Mouse (Mus musculus): ENCODE data around the gene Iqsec2. TPM values are rescaled to one million over a fixed set of nuclear protein-coding genes. Genes with fewer than 3 reads are reported as not detected.

Gene Iqsec2
- polyA plus RNA-seq (2017; shearing (Covaris generic)) = not detected

DNA sequence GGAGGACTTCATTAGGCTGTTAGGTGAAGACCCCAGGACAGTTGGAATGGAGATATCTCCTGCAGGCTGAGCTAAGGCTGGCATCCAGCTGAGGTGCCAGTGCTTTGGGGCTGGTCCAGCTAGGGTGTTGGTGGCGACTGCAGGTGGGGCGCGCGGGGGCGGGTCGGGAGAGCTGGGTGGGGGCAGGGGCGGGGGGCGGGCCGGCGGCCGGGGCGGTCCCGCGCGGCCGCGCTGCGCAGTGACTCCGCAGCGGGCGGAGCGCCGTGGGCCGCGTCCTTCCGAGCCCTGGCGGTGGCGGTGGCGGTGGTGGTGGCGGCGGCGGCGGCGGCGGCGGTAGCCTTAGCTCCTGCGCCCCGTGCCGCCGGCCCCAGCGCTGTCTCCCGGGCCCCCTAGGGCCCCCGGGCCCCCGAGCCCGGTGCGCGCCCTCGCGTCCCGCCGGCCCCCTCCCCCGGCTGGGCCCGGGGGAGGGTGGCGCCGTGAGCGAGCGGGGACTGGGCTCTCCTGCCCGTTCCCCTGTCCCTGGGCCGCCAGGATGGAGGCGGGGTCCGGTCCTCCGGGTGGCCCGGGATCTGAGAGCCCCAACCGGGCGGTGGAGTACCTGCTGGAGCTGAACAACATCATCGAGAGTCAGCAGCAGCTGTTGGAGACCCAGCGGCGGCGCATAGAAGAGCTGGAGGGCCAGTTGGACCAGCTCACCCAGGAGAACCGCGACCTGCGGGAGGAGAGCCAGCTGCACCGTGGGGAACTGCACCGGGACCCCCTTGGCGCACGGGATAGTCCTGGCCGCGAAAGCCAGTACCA lies at the start of gene Iqsec2:
Iqsec2 (plus strand) TSS at position 328 of the 801 bp plus-strand sequence.

DNA sequence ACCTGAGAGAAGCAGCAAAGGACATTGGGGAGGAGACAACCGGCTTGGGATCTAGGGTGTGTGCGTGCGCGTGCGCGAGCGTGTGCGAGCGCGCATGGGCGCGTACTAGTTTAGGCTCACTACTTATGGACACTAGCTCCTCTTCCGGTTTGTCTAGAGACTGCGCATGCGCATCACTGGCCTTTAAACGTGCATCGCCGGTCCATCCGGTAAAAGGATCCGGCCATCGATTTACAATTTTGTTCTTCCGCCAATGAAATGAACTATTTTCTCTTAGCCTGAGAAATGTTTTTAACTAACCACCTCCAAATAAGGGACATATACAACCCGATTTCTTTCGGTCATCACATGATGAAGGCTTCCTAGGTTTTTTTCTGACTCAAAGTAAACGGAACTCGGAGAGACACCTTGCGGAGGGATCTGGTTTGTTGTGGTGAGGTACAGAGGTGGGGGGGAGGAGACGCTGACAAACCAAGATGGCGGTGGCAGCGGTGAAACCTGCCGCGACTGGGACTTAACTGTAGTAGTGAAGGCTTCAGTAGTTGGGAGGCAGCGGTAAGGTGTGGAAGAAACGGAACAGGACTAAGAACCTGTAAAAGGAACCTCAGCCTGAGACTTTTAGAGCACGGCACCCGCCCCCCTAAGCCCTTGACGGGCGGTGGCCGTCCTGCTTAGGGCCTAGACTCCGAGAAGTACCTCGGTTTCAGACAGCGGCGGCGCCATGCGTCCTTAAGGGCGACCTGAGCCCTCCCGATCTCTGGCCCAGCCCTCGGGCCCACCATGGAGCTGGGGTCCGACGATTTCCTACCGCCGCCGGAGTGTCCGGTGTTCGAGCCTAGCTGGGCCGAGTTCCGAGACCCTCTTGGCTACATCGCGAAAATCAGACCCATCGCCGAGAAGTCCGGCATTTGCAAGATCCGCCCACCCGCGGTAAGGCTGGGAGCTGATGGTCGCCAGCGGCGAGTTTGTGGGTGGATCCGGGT lies 89.0 kb downstream of the Iqsec2 start, which contains the start of gene Kdm5c:
Kdm5c (plus strand) TSS at position 240 of the 983 bp plus-strand sequence.

Other genes with a start within 250 kb of the Iqsec2 start
- 121 TPM for gene Hsd17b10, start 142.4 kb upstream of the Iqsec2 start, polyA plus RNA-seq (2017; shearing (Covaris generic))
- gene Ribc1, start 128.0 kb upstream of the Iqsec2 start, polyA plus RNA-seq (2017; shearing (Covaris generic)) = 1.6 TPM
- 105 TPM for gene Smc1a, start 127.8 kb upstream of the Iqsec2 start, polyA plus RNA-seq (2017; shearing (Covaris generic))
- 52.8 TPM for gene Kdm5c, start 88.8 kb downstream of the Iqsec2 start, polyA plus RNA-seq (2017; shearing (Covaris generic))
- 31.3 TPM for gene Kantr, start 183.2 kb downstream of the Iqsec2 start, polyA plus RNA-seq (2017; shearing (Covaris generic))
- 29.3 TPM for gene Tspyl2, start 198.2 kb downstream of the Iqsec2 start, polyA plus RNA-seq (2017; shearing (Covaris generic))
- gene Gpr173, start 224.4 kb downstream of the Iqsec2 start, polyA plus RNA-seq (2017; shearing (Covaris generic)) = not detected

Measured in CD4-positive, CD25-positive, alpha-beta regulatory T cell, adult 9 weeks (primary cell).